Mouse (Mus musculus) frontal cortex, postnatal 10 days (tissue): ENCODE results near the gene Gm14862.

Source experiments
- DNase-seq, 2 experiments: peaks; one replicate each; pipeline ENCODE4 v3.0.0; 2022; ENCODE audit warnings: low spot score in 2 of 2, mixed read lengths in 1 of 2

Gene Gm14862

DNA sequence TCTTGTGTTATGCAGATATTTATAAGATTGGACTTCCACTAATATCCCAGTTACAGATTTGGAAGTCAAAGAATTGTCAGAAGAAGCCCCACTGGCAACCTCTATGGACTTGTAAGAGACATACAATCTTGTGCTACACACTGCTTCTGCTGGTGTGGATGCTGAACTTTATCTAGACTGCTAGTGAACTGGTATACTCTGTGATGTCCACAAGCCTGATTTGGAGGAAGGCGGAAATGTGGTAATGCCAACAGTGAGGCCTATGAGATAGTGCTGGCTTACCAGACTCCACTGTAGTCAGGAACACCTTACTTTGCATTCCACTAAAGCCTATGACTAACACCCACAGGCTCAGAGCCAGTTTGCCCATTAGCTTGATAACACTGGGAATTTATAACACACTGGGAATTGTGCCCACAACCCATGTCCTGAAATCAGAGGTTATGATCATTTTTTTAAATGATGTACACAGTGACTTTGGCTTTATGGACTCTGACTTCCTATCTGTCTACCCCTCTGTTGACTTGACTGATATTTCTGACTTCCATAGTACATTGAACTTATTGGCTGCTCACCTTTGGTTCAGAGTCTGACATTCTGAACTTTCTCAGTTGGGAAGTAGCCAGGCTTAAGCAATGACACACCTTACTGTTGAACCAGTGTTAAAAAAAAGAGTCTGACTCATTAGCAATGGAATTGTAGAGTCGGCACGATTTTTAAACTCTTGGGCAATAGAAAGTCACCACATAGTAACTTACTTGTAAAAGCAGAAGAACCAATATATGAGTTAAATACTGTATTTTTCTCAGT lies 34.1 kb downstream of the Gm14862 start:
- no peak for DNase-seq

DNA sequence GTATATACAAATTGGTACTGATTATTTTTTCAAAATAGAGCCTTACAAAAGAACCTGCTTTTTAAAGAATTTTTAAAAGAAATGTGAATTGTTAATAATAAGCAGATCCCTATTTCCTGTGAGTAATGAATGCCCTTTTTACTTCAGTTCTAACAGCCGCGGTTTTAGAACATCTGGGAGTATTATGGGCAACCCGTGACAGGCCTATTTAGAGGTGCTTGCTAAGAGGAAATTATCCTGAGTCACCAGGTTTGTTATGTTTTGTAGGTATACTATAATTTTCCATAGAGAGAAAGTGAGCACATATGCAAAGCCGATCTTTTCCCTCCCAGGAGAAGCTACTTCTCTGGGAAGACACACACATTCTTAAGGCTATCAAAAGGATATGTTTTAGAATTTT lies 35.0 kb downstream of the Gm14862 start:
- DNase-seq = no peak

DNA sequence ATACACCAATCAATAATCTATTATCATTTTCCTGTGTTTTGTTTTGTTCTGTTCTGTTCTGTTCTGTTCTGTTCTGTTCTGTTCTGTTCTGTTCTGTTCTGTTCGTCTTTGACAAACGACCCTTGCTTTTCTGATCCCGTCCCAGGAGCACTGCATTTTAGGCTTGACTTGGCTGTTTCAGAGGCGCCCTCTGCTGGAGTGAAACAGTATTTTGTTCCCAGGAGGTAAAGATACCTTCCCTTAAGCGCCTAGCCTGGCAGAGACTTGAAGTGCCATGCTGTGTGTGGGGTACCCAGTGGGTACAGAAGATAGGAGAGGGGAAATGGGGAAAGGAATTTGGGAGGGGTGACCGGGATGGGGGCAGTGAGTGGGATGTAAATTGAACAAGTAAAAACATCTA lies 35.5 kb downstream of the Gm14862 start:
- DNase-seq = no peak

- no peak for DNase-seq
Observed at GRCm38 (mm10) chrX:9219570-9219969, 37.1 kb downstream of the Gm14862 start.

DNA sequence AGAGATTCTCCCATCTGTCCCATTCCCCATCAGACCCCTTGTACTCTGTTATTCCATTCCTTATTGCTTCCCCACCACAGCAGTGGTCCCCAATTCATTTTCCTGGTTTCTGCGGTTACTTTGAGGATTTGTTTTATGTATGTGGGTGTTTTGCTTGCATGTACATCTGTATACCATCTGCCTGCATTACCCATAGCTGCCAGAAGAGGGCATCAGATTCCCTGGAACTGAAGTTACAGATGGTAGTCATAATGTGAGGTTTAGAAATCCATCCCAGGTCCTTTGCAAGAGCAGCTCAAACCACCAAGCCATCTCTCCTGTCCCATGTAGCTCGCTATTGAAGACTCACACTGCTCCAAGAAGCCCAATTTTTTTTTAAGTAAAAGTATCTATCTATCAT lies 40.5 kb downstream of the Gm14862 start:
- no peak for DNase-seq

DNA sequence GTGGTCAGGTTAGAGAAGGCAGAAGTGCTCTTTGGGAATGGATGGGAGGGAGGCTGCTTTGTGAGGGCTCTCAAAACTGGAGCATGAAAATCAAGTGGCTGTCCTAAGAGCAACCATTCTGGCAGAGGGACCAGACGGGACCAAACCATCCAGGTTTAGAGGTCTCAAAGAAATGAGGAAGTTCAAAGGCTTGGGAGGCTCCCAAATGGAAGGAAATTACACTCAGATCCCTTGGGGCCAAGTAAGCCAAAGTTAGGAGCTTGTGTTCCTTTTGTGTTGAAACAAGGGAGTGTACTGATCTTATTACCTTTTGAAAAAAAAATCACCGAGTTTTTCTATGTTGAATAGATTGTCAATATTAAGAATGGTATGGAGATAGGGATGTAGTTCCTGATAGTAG lies 51.6 kb downstream of the Gm14862 start:
- no peak for DNase-seq

DNA sequence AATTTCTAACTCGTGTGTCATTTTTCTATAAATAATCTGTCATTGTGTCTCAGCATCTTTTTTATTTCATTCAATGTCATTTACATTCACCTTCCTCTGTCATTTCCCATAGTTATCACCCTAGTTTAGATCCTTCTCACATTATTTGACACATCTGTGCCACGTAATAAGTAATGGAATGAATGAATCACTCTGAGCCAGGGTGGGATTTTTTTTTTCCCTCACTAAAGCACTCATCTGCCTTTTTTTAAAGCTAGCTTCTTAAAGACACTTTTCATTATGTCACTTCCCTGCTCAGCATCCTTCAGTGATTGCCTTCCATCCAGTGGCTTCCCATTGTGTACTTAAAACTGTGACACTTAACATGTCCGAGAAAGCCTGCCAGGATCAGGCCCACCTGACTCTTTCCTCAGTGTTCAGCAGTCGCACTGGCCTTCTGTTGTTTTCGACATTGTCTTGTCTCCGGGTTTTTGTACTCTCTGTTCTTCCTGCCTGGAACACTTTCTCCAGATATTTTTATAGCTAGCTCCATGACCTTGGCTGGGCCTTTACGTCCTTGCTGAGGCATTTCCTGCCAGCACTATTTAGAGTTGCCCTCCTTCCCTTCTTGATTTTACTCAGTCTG lies 53.8 kb downstream of the Gm14862 start:
- no peak for DNase-seq

DNA sequence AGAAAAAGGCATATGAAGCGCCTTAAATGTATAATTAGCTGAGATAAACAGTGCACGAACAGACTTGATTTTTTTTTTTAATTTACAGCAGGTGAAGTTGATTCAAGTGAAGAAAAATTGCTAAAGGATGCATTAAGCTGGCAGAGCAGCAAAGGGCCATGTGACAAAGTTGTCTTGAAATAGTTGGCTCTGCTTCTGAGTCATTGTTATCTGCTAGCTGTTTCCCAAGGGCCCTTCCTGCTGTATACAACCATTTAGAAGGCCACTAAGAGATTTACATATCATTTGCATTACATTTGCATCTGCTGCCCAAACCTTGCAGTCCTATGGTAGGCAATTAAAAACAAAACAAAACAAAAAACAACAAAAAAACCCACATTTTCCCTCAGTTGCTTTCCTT lies 54.7 kb downstream of the Gm14862 start:
- DNase-seq = no peak
